Mouse (Mus musculus): Measurements from ENCODE around the gene Tjap1. TPM values are rescaled to one million over a fixed set of nuclear protein-coding genes. Genes with fewer than 3 reads are reported as not detected.
A peak's percentile ranks its signal among the peaks of the same experiment; 100 is the strongest.

Gene Tjap1
- polyA plus RNA-seq, 1 experiment from 2014 or later: 34.6 TPM

GRCm38 (mm10) chr17:46210550-46210949 is 72.3 kb downstream of the Tjap1 start:
- H3K4me3 ChIP-seq (ENCODE audit: control insufficient read depth in 1 of 2, insufficient read depth in 1 of 2, low read depth in 1 of 2, low read length in 2 of 2): no peak overlapping the region
- no peak overlapping the region for H3K4me2 ChIP-seq (ENCODE audit: low read length)
- ATAC-seq (ENCODE audit: insufficient number of reproducible peaks, insufficient read depth, low FRiP score, low read depth): no peak
- H3K9ac ChIP-seq (ENCODE audit: low read length): no peak overlapping the region
- no peaks in the 10 kb centered on the region for H3K4me1 ChIP-seq (ENCODE audit: control insufficient read depth in 2 of 2, insufficient read depth in 2 of 2, low read length in 2 of 2)
- H3K27ac ChIP-seq (replicated peaks in 1 of 2; ENCODE audit: control insufficient read depth in 1 of 2, insufficient read depth in 1 of 2, low read depth in 2 of 2, low read length in 2 of 2): no peak overlapping the region
- peaks cover 98% of the 10 kb centered on the region for H3K36me3 ChIP-seq (ENCODE audit: control insufficient read depth, insufficient read depth, low read length)
- H3K27me3 ChIP-seq (ENCODE audit: control insufficient read depth, insufficient read depth, low read length): no peaks in the 10 kb centered on the region
- no peaks in the 10 kb centered on the region for H3K9me3 ChIP-seq (ENCODE audit: control insufficient read depth, low read length)
- WGBS: 93% methylated on average over 3 of the region's 3 CpGs

MicroRNAs within 50 kb of the gene (microRNA counts, 519-probe panel; counts per million panel counts)
- 322 counts per million, percentile 70 among the panel's probes with 10 or more counts for microRNA mmu-miR-693-3p
- 322 counts per million, percentile 70 among the panel's probes with 10 or more counts for microRNA mmu-miR-693-5p

Small RNA genes lying within 50 kb of the gene (microRNA-seq; reads per million reads assigned to microRNA genes)
- 0.84 reads per million for gene Mir693

Other genes starting within 250 kb of the Tjap1 start
- 128 and 130 TPM in 2 replicates for gene Mrps18a, start 172.0 kb downstream of the Tjap1 start, polyA plus RNA-seq (2014; fragmentation: Nextera tagmentation; extraction: Ambion mirVana)
- 6.8 and 7.0 TPM in 2 replicates for gene Rsph9, start 138.8 kb downstream of the Tjap1 start, polyA plus RNA-seq (2014; fragmentation: Nextera tagmentation; extraction: Ambion mirVana)
- 27.1 and 31.5 TPM in 2 replicates for gene Mad2l1bp, start 129.5 kb downstream of the Tjap1 start, polyA plus RNA-seq (2014; fragmentation: Nextera tagmentation; extraction: Ambion mirVana)
- 24.8 and 29.1 TPM in 2 replicates for gene Gtpbp2, start 122.0 kb downstream of the Tjap1 start, polyA plus RNA-seq (2014; fragmentation: Nextera tagmentation; extraction: Ambion mirVana)
- 11.2 and 11.7 TPM in 2 replicates for gene Polh, start 80.4 kb downstream of the Tjap1 start, polyA plus RNA-seq (2014; fragmentation: Nextera tagmentation; extraction: Ambion mirVana)
- 24.1 and 24.2 TPM in 2 replicates for gene Xpo5, start 80.2 kb downstream of the Tjap1 start, polyA plus RNA-seq (2014; fragmentation: Nextera tagmentation; extraction: Ambion mirVana)
- gene Polr1c, start 35.0 kb downstream of the Tjap1 start, polyA plus RNA-seq (2014; fragmentation: Nextera tagmentation; extraction: Ambion mirVana): 43.6 and 48.7 TPM in 2 replicates
- gene Yipf3, start 34.9 kb downstream of the Tjap1 start, polyA plus RNA-seq (2014; fragmentation: Nextera tagmentation; extraction: Ambion mirVana): 90.8 and 93.0 TPM in 2 replicates
- gene Lrrc73, start 29.5 kb downstream of the Tjap1 start, polyA plus RNA-seq (2014; fragmentation: Nextera tagmentation; extraction: Ambion mirVana): 0.53 and 0.92 TPM in 2 replicates
- gene Dlk2, start 14.4 kb upstream of the Tjap1 start, polyA plus RNA-seq (2014; fragmentation: Nextera tagmentation; extraction: Ambion mirVana): 0.19 and 0.57 TPM in 2 replicates
- gene Abcc10, start 45.3 kb upstream of the Tjap1 start, polyA plus RNA-seq (2014; fragmentation: Nextera tagmentation; extraction: Ambion mirVana): 4.1 and 5.6 TPM in 2 replicates
- gene Zfp318, start 100.7 kb upstream of the Tjap1 start, polyA plus RNA-seq (2014; fragmentation: Nextera tagmentation; extraction: Ambion mirVana): 11.0 and 13.0 TPM in 2 replicates
- 0.61 and 1.3 TPM in 2 replicates for gene Crip3, start 145.9 kb upstream of the Tjap1 start, polyA plus RNA-seq (2014; fragmentation: Nextera tagmentation; extraction: Ambion mirVana)
- not detected in 2 replicates for gene Slc22a7, start 155.4 kb upstream of the Tjap1 start, polyA plus RNA-seq (2014; fragmentation: Nextera tagmentation; extraction: Ambion mirVana)
- gene Ttbk1, start 204.6 kb upstream of the Tjap1 start, polyA plus RNA-seq (2014; fragmentation: Nextera tagmentation; extraction: Ambion mirVana): 0.16 and 0.18 TPM in 2 replicates
- 25.8 and 26.4 TPM in 2 replicates for gene Dnph1, start 213.7 kb upstream of the Tjap1 start, polyA plus RNA-seq (2014; fragmentation: Nextera tagmentation; extraction: Ambion mirVana)

All from heart, embryonic 14.5 days (tissue).